Mouse (Mus musculus): Measurements from ENCODE around the gene Abhd16a.

Abhd16a gene

GRCm38 (mm10) chr17:35058911-35059892 is 29.9 kb upstream of the Abhd16a start, which contains the start of gene Ddah2:
Gene Ddah2, plus strand, starts transcription at chr17:35059035.
- peak; percentile 63; the same call in 1 of the 2 replicates for ATAC-seq (ENCODE audit: insufficient number of reproducible peaks, low FRiP score, low TSS enrichment)

- ATAC-seq (ENCODE audit: insufficient number of reproducible peaks, low FRiP score, low TSS enrichment): no peak
These were observed 29.0 kb upstream of the Abhd16a start for GRCm38 (mm10) chr17:35060071-35060470.

- no peak for ATAC-seq (ENCODE audit: insufficient number of reproducible peaks, low FRiP score, low TSS enrichment)
These were observed 28.2 kb upstream of the Abhd16a start for GRCm38 (mm10) chr17:35060737-35061297.

GRCm38 (mm10) chr17:35061299-35061698 is 27.8 kb upstream of the Abhd16a start:
- no peak for ATAC-seq (ENCODE audit: insufficient number of reproducible peaks, low FRiP score, low TSS enrichment)

- ATAC-seq (ENCODE audit: insufficient number of reproducible peaks, low FRiP score, low TSS enrichment): no peak
These were observed 25.6 kb upstream of the Abhd16a start for GRCm38 (mm10) chr17:35063466-35063865.

- ATAC-seq (ENCODE audit: insufficient number of reproducible peaks, low FRiP score, low TSS enrichment): no peak
These were observed 24.6 kb upstream of the Abhd16a start for GRCm38 (mm10) chr17:35064378-35064877.

GRCm38 (mm10) chr17:35064951-35065947 is 23.8 kb upstream of the Abhd16a start, which contains the start of gene Ly6g6c:
Gene Ly6g6c, plus strand, starts transcription at chr17:35065388.
- ATAC-seq (ENCODE audit: insufficient number of reproducible peaks, low FRiP score, low TSS enrichment): no peak

- ATAC-seq (ENCODE audit: insufficient number of reproducible peaks, low FRiP score, low TSS enrichment): no peak
These were observed 23.0 kb upstream of the Abhd16a start, which contains the start of gene Mpig6b for GRCm38 (mm10) chr17:35066084-35066483. Gene Mpig6b, minus strand, starts transcription at chr17:35066184.

GRCm38 (mm10) chr17:35068213-35068914 is 20.7 kb upstream of the Abhd16a start:
- ATAC-seq (ENCODE audit: insufficient number of reproducible peaks, low FRiP score, low TSS enrichment): no peak

- peak; percentile 87 for ATAC-seq (ENCODE audit: insufficient number of reproducible peaks, low FRiP score, low TSS enrichment)
These were observed 18.4 kb upstream of the Abhd16a start for GRCm38 (mm10) chr17:35070556-35071229.

GRCm38 (mm10) chr17:35071454-35071853 is 17.6 kb upstream of the Abhd16a start:
- no peak for ATAC-seq (ENCODE audit: insufficient number of reproducible peaks, low FRiP score, low TSS enrichment)

GRCm38 (mm10) chr17:35074097-35074496 is 15.0 kb upstream of the Abhd16a start:
- ATAC-seq (ENCODE audit: insufficient number of reproducible peaks, low FRiP score, low TSS enrichment): peak; percentile 57

GRCm38 (mm10) chr17:35076507-35077176 is 12.4 kb upstream of the Abhd16a start, which contains the start of gene Ly6g6e:
Gene Ly6g6e, plus strand, starts transcription at chr17:35076902.
- no peak for ATAC-seq (ENCODE audit: insufficient number of reproducible peaks, low FRiP score, low TSS enrichment)

- ATAC-seq (ENCODE audit: insufficient number of reproducible peaks, low FRiP score, low TSS enrichment): no peak
These were observed 11.8 kb upstream of the Abhd16a start for GRCm38 (mm10) chr17:35077285-35077684.

GRCm38 (mm10) chr17:35077786-35078233 is 11.3 kb upstream of the Abhd16a start, which contains the start of gene Ly6g6d:
Gene Ly6g6d, minus strand, starts transcription at chr17:35078065.
- peak; percentile 46; the same call in 1 of the 2 replicates for ATAC-seq (ENCODE audit: insufficient number of reproducible peaks, low FRiP score, low TSS enrichment)

GRCm38 (mm10) chr17:35079778-35080177 is 9.3 kb upstream of the Abhd16a start:
- no peak for ATAC-seq (ENCODE audit: insufficient number of reproducible peaks, low FRiP score, low TSS enrichment)

- no peak for ATAC-seq (ENCODE audit: insufficient number of reproducible peaks, low FRiP score, low TSS enrichment)
These were observed 8.8 kb upstream of the Abhd16a start for GRCm38 (mm10) chr17:35080248-35080647.

- ATAC-seq (ENCODE audit: insufficient number of reproducible peaks, low FRiP score, low TSS enrichment): no peak
These were observed 8.4 kb upstream of the Abhd16a start for GRCm38 (mm10) chr17:35080710-35081109.
